Mouse (Mus musculus) ES-Bruce4 (cell line): ENCODE measurements around the gene Ap1ar.
"Not testable (repeated sequence)": the region's sequence is repeated elsewhere in the genome, so short reads cannot be mapped to it uniquely, and the experiment has no call there.

ENCODE experiments used
- CTCF ChIP-seq: IDR thresholded peaks from one replicate; pipeline ENCODE4 v1.8.1; 2011; ENCODE audit warnings: low read depth, low read length
- EP300 ChIP-seq: IDR thresholded peaks from 2 replicates; pipeline ENCODE4 v1.6.1; 2011; ENCODE audit warnings: low read depth, low read length; ENCODE audit not compliant: insufficient read depth
- POLR2A ChIP-seq: IDR thresholded peaks from one replicate; pipeline ENCODE4 v1.8.1; 2011; ENCODE audit warnings: low read length; ENCODE audit not compliant: insufficient read depth

DNA sequence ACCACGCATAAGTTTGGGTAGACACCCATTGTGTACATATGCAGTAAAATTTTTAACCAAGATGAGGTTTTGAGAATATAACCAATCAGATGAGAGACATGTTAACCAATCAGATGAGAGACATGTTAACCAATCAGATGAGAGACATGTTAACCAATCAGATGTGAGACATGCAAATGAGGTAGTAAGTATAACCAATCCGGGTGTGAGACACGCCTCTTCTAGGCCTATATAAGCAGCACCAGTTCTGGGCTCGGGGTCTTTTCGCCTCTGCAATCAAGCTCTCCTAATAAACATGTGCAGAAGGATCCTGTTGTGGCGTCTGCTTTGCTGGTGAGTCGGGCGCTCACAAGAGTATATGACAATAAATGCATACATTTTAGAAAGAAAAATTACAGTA lies 53.6 kb downstream of the Ap1ar start:
- not testable (repeated sequence) for TF ChIP-seq EP300, CTCF, POLR2A
